Mouse (Mus musculus) T-cell, adult 2 months (primary cell): ENCODE measurements around the gene Ipp.

Experiments used
- DNase-seq: peaks from one replicate; pipeline ENCODE4 v3.0.0; 2022; ENCODE audit warnings: low spot score

Gene Ipp

GRCm38 (mm10) chr4:116557306-116558121 lies 50.2 kb downstream of the Ipp start, which contains the start of gene Gpbp1l1:
Gene Gpbp1l1, plus strand, starts transcription at chr4:116557658.
- DNase-seq, result peak; percentile 97

- peak; percentile 15 for DNase-seq
Observed at GRCm38 (mm10) chr4:116558151-116558882, 51.0 kb downstream of the Ipp start.
